Mouse (Mus musculus) liver, embryonic 16.5 days (tissue): ENCODE data around the gene Rnf223. TPM values are rescaled to one million over a fixed set of nuclear protein-coding genes. Genes with fewer than 3 reads are reported as not detected.
A peak's percentile ranks its signal among the peaks of the same experiment; 100 is the strongest.

ENCODE experiments used
- ATAC-seq: fragments of 200-750 bp; cut with Nextera tagmentation; 2 replicates; pipeline ENCODE4 v1.8.0; 2017; ENCODE audit warnings: low read depth, mild to moderate bottlenecking, moderate number of reproducible peaks, moderate library complexity
- H3K27ac ChIP-seq: fragments of 300-500 bp; sonication (generic); 2 replicates; pipeline ENCODE4 v1.5.1; 2014; ENCODE audit warnings: mild to moderate bottlenecking, low read length
- H3K27me3 ChIP-seq: fragments of 300-500 bp; sonication (generic); 2 replicates; pipeline ENCODE4 v1.6.1; 2014; ENCODE audit warnings: low read depth, low read length, mixed read lengths; ENCODE audit not compliant: control insufficient read depth, insufficient read depth
- H3K36me3 ChIP-seq: fragments of 300-500 bp; sonication (generic); 2 replicates; pipeline ENCODE4 v1.6.1; 2014; ENCODE audit warnings: mild to moderate bottlenecking; ENCODE audit not compliant: control insufficient read depth, insufficient read depth
- H3K4me1 ChIP-seq: fragments of 300-500 bp; sonication (generic); 2 replicates; pipeline ENCODE4 v1.6.1; 2014; ENCODE audit warnings: low read depth, low read length, mixed read lengths; ENCODE audit not compliant: control insufficient read depth
- H3K4me2 ChIP-seq: fragments of 300-500 bp; sonication (generic); 2 replicates; pipeline ENCODE4 v1.6.1; 2014; ENCODE audit warnings: low read depth, low read length, mixed read lengths
- H3K4me3 ChIP-seq: fragments of 300-500 bp; sonication (generic); 2 replicates; pipeline ENCODE4 v1.5.1; 2014; ENCODE audit warnings: low read depth, mild to moderate bottlenecking, low read length
- H3K9ac ChIP-seq: fragments of 300-500 bp; sonication (generic); 2 replicates; pipeline ENCODE4 v1.6.1; 2014; ENCODE audit warnings: low read depth, low read length
- H3K9me3 ChIP-seq: fragments of 300-500 bp; sonication (generic); replicated peaks from 2 replicates; pipeline ENCODE4 v1.6.1; 2016; ENCODE audit warnings: low read length; ENCODE audit not compliant: control insufficient read depth
- WGBS: fragments of 180-500 bp; shearing (Covaris S2); extraction: QIAGEN DNeasy Blood & Tissue Kit; methylation state at CpG from one replicate; pipeline ENCODE4 v1.1.7; 2014; ENCODE audit not compliant: insufficient replicate concordance; 5-methylcytosine and 5-hydroxymethylcytosine counted together
- polyA plus RNA-seq: library from polyadenylated mRNA; unstranded; fragments of >200 nt; fragmentation: Nextera tagmentation; extraction: Ambion mirVana; gene quantifications from 2 replicates; pipeline ENCODE4 v1.2.1, GENCODE M21; 2015

Gene Rnf223
- polyA plus RNA-seq, 1 experiment from 2014 or later, result 0.09 TPM

DNA sequence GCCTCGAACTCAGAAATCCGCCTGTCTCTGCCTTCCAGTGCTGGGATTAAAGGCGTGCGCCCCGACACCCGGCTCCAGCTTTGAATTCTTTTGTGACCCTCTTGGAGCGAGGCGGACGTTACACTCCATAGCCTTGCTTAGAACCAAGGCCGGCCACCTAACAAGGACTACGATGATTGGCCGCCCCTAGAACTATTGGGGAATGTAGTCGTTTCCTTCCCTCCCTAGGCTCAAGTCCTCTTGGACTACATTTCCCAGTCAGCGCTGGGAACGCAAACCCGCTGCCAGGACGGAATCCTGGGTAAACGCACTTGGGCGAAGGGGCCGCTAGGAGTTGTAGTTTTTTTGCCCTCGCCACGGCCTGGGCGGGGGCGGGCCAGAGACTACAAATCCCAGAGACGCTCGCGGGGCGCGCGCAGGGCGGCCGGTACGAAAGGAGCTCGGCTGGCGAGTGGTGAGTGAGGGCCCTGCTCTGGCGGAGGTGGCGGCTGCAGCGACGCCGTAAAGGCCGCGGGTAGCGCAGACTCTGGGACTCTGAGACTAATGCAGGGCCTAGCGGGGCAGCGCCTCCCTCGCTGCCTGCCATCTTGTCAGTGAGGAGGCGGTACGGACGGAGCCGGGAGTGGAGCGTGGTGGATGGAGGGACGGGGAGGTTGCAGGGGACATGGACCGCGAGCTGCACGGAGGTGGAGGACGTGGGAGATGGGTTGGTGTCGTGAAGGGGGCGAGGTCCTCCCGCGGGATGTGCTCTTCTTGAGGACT, 20.6 kb upstream of the Rnf223 start, which contains the start of gene 9430015G10Rik:
TSS of gene 9430015G10Rik (plus strand) at position 413 of the 762 bp plus-strand sequence.
- peak; percentile 97 for ATAC-seq
- Histone ChIP-seq H3K9me3 (no peaks in the 10 kb centered on the region), H3K4me1 (peaks cover 18% of the 10 kb centered on the region), H3K4me2 (peak within 1 kb of the TSS; percentile 73), H3K27ac (peak within 1 kb of the TSS; percentile 90), H3K4me3 (peak within 1 kb of the TSS; percentile 83), H3K36me3 (no peaks in the 10 kb centered on the region), H3K9ac (peak within 1 kb of the TSS; percentile 92), H3K27me3 (no peaks in the 10 kb centered on the region)
- under 1% methylated on average over 60 of the region's 60 CpGs for WGBS

DNA sequence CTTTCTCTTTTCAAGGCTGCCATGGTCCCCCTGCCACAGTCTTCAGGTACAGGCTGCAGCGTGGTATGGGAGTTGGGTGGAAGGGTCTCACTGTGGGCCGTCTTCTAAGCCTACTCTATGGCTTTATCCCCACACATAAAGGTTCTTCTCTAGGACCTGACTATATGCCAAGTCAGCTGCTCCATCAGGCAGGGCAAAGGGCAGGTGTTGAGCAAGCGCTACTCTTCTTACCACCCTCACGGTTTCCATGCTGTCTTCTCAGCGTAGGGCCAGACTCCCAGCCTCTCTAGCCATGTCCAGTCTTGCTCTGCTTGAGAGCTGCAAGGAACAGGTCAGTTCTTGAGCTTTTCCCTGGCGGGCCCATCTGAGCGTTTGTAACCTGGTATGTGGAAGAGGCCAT, 6.2 kb upstream of the Rnf223 start:
- WGBS, result 79% methylated on average over 7 of the region's 7 CpGs
- peaks cover 8% of the 10 kb centered on the region for H3K36me3 ChIP-seq
- no peak overlapping the region for H3K4me2 ChIP-seq
- H3K9ac ChIP-seq, result no peak overlapping the region
- no peak overlapping the region for H3K27ac ChIP-seq
- peaks cover 4% of the 10 kb centered on the region; the same call in 1 of the 2 replicates for H3K4me1 ChIP-seq
- no peaks in the 10 kb centered on the region for H3K27me3 ChIP-seq
- H3K9me3 ChIP-seq, result no peaks in the 10 kb centered on the region
- ATAC-seq, result peak; percentile 40
- H3K4me3 ChIP-seq, result no peak overlapping the region

DNA sequence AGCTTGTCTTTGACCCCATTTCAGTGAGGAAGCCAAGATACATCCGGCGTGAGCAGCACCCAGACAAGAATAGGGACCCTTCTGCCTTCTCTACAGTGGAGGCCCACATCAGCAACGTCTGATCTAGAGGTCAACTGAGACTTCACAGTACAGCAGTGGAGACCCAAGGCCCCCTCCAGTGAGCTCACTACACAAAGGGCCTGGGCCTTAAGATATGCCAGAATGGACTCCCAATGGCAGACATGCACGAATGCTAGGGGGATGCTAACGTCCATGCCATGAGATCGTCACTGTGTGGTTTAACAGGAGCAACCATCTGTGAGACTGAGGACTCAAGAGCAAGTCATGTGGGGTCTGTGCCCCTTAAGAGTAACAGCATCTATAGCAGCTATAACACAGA, 4.9 kb upstream of the Rnf223 start:
- Histone ChIP-seq H3K9ac (no peak overlapping the region), H3K36me3 (peaks cover under 1% of the 10 kb centered on the region; the same call in 1 of the 2 replicates), H3K27ac (no peak overlapping the region), H3K9me3 (no peaks in the 10 kb centered on the region), H3K4me1 (peaks cover 4% of the 10 kb centered on the region; the same call in 1 of the 2 replicates), H3K4me2 (no peak overlapping the region), H3K4me3 (no peak overlapping the region), H3K27me3 (no peaks in the 10 kb centered on the region)
- no peak for ATAC-seq
- WGBS, result 82% methylated on average over 6 of the region's 6 CpGs

DNA sequence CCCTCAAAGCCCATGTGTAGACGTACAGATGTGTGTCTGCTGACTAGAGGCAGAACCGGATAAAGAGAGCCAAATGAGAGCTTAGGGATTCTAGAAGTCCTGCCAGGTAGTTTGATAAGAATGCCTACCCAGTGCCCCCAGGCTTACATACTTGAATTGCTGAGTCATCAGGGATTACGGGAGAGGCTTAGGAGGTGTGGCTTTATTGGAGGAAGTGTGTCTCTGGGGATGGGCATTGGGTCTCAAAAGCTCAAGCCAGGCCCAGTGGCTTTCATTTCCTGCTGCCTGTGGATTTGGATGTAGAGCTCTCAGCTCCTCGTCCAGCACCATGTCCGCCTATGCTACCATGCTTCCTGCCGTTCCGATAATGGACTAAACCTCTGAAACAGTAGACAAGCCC, 3.5 kb upstream of the Rnf223 start:
- 0 out of 2 replicates have a peak, but pooled peaks have one; percentile 14 for ATAC-seq
- Histone ChIP-seq H3K9ac (no peak overlapping the region), H3K27ac (no peak overlapping the region), H3K4me2 (no peak overlapping the region), H3K4me3 (no peak overlapping the region), H3K36me3 (no peaks in the 10 kb centered on the region), H3K27me3 (no peaks in the 10 kb centered on the region), H3K4me1 (peaks cover 4% of the 10 kb centered on the region; the same call in 1 of the 2 replicates), H3K9me3 (no peaks in the 10 kb centered on the region)
- WGBS, result 71% methylated on average over 7 of the region's 7 CpGs

DNA sequence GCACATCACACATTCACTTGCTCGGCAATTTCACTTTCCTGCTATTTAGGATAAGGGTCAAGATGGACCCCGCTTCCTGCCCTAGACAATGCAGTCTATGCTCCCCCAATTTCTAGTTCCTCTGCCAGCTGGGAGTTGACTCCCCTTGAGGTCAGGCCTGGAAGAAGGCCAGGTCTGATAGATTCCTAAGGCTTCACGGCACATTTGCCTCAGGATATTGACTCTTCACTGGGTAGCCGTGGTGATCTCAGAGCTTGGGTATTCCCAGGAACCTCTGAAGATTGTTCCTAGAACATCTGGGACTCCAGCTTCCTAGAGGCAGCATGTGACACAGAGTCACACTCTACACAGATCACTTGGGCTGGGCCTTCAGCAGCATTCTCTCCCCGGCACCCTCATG, 1.6 kb upstream of the Rnf223 start:
- no peak for ATAC-seq
- Histone ChIP-seq H3K4me3 (no peak overlapping the region), H3K4me2 (no peak overlapping the region), H3K36me3 (no peaks in the 10 kb centered on the region), H3K9ac (no peak overlapping the region), H3K9me3 (no peaks in the 10 kb centered on the region), H3K27me3 (no peaks in the 10 kb centered on the region), H3K4me1 (peaks cover 4% of the 10 kb centered on the region; the same call in 1 of the 2 replicates), H3K27ac (no peak overlapping the region)
- 67% methylated on average over 5 of the region's 5 CpGs for WGBS

DNA sequence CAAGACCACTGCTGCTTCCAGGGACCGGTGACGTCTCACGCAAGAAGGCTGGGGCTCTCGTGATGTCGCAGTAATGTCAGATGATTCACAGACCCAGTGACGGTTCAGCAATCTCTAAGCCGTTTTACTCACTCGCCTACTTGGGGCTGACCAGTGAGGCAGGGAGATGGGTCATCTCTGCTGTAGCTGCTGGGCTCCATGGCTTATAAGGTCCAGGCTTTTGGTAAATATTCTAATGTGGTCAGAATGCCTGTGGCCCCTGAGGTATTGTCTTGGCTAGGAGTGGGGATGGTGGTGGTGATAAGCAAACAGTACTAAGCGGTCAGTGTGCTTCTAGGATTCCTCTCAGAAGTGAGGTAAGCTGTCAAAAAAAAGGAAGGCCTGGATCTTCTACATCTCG, 627 bp downstream of the Rnf223 start:
- Histone ChIP-seq H3K4me1 (peaks cover 4% of the 10 kb centered on the region; the same call in 1 of the 2 replicates), H3K36me3 (no peaks in the 10 kb centered on the region), H3K4me3 (no peak overlapping the region), H3K9me3 (no peaks in the 10 kb centered on the region), H3K27me3 (no peaks in the 10 kb centered on the region), H3K4me2 (no peak overlapping the region), H3K9ac (no peak overlapping the region), H3K27ac (no peak overlapping the region)
- WGBS, result 71% methylated on average over 10 of the region's 10 CpGs
- no peak for ATAC-seq

DNA sequence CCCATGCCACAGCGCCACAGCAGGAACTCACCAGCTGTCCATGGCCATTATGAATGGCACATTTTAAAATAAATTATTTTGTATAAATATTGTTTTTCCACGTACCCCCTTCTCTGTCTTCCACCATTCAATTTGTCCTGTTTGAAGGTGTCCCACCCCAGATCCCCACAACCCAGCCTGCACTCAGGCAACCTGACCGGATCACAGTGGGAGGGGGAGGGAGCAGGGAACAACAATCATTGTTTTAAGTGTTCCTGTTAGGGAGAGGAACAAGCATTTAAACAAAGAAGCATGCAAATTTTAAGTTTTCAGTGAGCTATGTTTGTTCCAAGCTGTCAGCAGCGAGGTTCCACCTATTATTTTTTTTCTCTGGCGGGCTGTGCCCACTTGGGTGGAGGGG, 3.0 kb downstream of the Rnf223 start:
- Histone ChIP-seq H3K9ac (no peak overlapping the region), H3K4me1 (no peaks in the 10 kb centered on the region; the same call in 1 of the 2 replicates), H3K27me3 (no peaks in the 10 kb centered on the region), H3K27ac (no peak overlapping the region), H3K4me2 (no peak overlapping the region), H3K9me3 (no peaks in the 10 kb centered on the region), H3K4me3 (no peak overlapping the region), H3K36me3 (no peaks in the 10 kb centered on the region)
- no peak for ATAC-seq
- WGBS, result 55% methylated on average over 5 of the region's 5 CpGs

DNA sequence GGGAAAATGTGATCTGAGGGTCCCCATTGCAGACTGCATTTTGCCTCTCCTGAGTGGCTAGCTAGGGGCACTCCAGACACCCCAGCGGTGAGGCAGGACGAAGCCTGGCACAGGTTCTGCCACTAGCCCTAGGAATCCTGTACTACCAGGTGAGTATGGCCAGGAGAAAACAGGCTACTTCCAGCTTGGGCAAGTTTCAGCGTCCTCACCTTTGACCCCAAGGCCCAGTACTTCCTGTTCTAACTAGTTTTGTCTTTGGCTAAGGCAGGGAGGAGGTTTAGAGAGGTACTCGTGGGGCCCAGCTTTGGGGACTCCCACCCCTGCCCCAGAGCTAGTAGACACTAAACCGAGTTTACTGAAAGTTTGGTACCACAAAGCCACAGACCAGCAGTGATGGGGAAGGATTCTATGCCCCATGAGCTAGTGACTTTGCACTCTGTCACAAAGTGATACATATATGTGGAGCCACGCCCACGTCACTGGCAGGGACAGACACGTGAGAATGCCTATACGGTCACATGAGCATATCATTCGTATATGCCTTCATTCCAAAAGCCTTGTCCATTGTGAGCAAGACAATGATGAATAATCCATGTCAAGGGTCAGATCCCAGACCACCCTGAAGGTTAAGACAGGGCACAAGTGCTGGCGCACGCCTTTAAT, 3.8 kb downstream of the Rnf223 start:
- Histone ChIP-seq H3K9me3 (no peaks in the 10 kb centered on the region), H3K4me1 (no peaks in the 10 kb centered on the region; the same call in 1 of the 2 replicates), H3K36me3 (no peaks in the 10 kb centered on the region), H3K27me3 (no peaks in the 10 kb centered on the region), H3K4me2 (no peak overlapping the region), H3K27ac (no peak overlapping the region), H3K4me3 (no peak overlapping the region), H3K9ac (no peak overlapping the region)
- no peak for ATAC-seq
- 60% methylated on average over 12 of the region's 12 CpGs for WGBS

DNA sequence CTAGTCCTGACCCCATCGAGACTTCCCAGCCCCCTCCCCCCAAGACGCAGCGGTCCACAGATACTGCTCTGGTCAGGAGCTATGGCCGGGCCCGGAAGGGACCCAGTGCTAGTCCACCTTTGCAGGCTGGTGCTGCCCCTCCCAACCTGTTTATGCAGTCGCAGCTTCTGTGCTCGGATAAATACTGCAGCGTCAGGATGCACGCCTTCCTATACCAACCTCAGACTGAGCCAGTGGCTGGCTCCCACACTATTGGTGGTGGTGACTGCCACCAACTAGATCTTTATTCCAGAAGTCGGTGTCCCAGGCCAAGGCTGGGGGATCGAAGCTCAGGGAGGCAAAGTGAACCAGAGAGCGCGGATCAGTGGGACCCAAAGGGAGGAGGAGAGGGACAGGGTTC, 4.8 kb downstream of the Rnf223 start:
- no peaks in the 10 kb centered on the region for H3K9me3 ChIP-seq
- no peaks in the 10 kb centered on the region; the same call in 1 of the 2 replicates for H3K4me1 ChIP-seq
- no peaks in the 10 kb centered on the region for H3K36me3 ChIP-seq
- no peak overlapping the region for H3K4me2 ChIP-seq
- H3K27ac ChIP-seq, result no peak overlapping the region
- ATAC-seq, result no peak
- no peaks in the 10 kb centered on the region for H3K27me3 ChIP-seq
- 83% methylated on average over 13 of the region's 13 CpGs for WGBS
- H3K4me3 ChIP-seq, result no peak overlapping the region
- H3K9ac ChIP-seq, result no peak overlapping the region
